In genomic region chr11:85760486-85761141, GRCm38 (mm10) we compare ENCODE assay signal across 8 mouse cellular contexts.
DNase-seq lines count a peak whose midpoint lies in the region; ATAC-seq lines count a peak whose summit lies in the region.

No protein-coding gene starts in this region.

- no peaks in the 10 kb centered on the region for H3K27me3 ChIP-seq in embryonic facial prominence, embryonic 11.5 days (ENCODE audit: control insufficient read depth, insufficient read depth, low read length)
- peaks cover 28% of the 10 kb centered on the region for H3K27me3 ChIP-seq in heart, embryonic 10.5 days (ENCODE audit: insufficient read depth, poor library complexity, severe bottlenecking)
- H3K27me3 ChIP-seq in stomach, embryonic 15.5 days (replicated peaks): no peaks in the 10 kb centered on the region

- H3K9ac ChIP-seq in embryonic facial prominence, embryonic 11.5 days (replicated peaks; ENCODE audit: low read length): no peak overlapping the region
- no peak overlapping the region for H3K9ac ChIP-seq in stomach, embryonic 15.5 days

- peaks cover 11% of the 10 kb centered on the region for H3K4me1 ChIP-seq in embryonic facial prominence, embryonic 11.5 days (ENCODE audit: control insufficient read depth, insufficient read depth, low read length)
- H3K4me1 ChIP-seq in heart, embryonic 10.5 days: peaks cover 21% of the 10 kb centered on the region
- H3K4me1 ChIP-seq in stomach, embryonic 15.5 days: peaks cover 34% of the 10 kb centered on the region

- peak; percentile 31 for DNase-seq in kidney, adult 11 months
- DNase-seq in kidney, adult 9 months: no peak
- no peak for DNase-seq in embryonic facial prominence, embryonic 11.5 days (ENCODE audit: low spot score)
- no peak for DNase-seq in heart, embryonic 10.5 days (ENCODE audit: low spot score)
- peak; percentile 19 to 30 for DNase-seq in kidney, postnatal 36 days
- peak; percentile 84 for DNase-seq in lung, postnatal 10 days

- H3K9me3 ChIP-seq in embryonic facial prominence, embryonic 11.5 days (replicated peaks; ENCODE audit: control insufficient read depth, low read length): no peaks in the 10 kb centered on the region
- H3K9me3 ChIP-seq in heart, embryonic 10.5 days: no peaks in the 10 kb centered on the region
- H3K9me3 ChIP-seq in stomach, embryonic 15.5 days: no peaks in the 10 kb centered on the region

- H3K36me3 ChIP-seq in embryonic facial prominence, embryonic 11.5 days (replicated peaks; ENCODE audit: control insufficient read depth, insufficient read depth, low read depth, low read length): no peaks in the 10 kb centered on the region
- H3K36me3 ChIP-seq in heart, embryonic 10.5 days: no peaks in the 10 kb centered on the region
- H3K36me3 ChIP-seq in stomach, embryonic 15.5 days: no peaks in the 10 kb centered on the region

- H3K4me2 ChIP-seq in embryonic facial prominence, embryonic 11.5 days (ENCODE audit: low read depth, low read length): no peak overlapping the region
- H3K4me2 ChIP-seq in stomach, embryonic 15.5 days: no peak overlapping the region

- H3K4me3 ChIP-seq in embryonic facial prominence, embryonic 11.5 days (ENCODE audit: low read depth, low read length): no peak overlapping the region
- H3K4me3 ChIP-seq in heart, embryonic 10.5 days: no peak overlapping the region
- H3K4me3 ChIP-seq in stomach, embryonic 15.5 days (replicated peaks): no peak overlapping the region

- H3K27ac ChIP-seq in embryonic facial prominence, embryonic 11.5 days (replicated peaks; ENCODE audit: low read depth, low read length): peak overlapping the region; percentile 44; the same call in 1 of the 2 replicates
- H3K27ac ChIP-seq in heart, embryonic 10.5 days: peak overlapping the region; percentile 32
- peak overlapping the region; percentile 75 for H3K27ac ChIP-seq in stomach, embryonic 15.5 days

- WGBS in embryonic facial prominence, embryonic 11.5 days: 43% methylated on average over 6 of the region's 6 CpGs
- 33% methylated on average over 6 of the region's 6 CpGs for WGBS in heart, embryonic 10.5 days
- WGBS in stomach, embryonic 15.5 days: 33% methylated on average over 6 of the region's 6 CpGs

- no peak for ATAC-seq in embryonic facial prominence, embryonic 11.5 days (replicated peaks; ENCODE audit: insufficient number of reproducible peaks, low FRiP score, low TSS enrichment, low read depth)
- peak; percentile 86 for ATAC-seq in stomach, embryonic 15.5 days (ENCODE audit: insufficient read depth, low FRiP score, low read depth)
- ATAC-seq in inflammation-experienced regulatory T-cells, adult 6 months: no peak

Comparison
In these comparisons a context has a peak if more than half of its experiments do, and no peak if none do; other contexts are left out.
1. DNase-seq: peak in kidney, adult 11 months (single experiment), kidney, postnatal 36 days (2 of 2) and lung, postnatal 10 days (single experiment); none in kidney, adult 9 months (single experiment), embryonic facial prominence, embryonic 11.5 days (single experiment) and heart, embryonic 10.5 days (single experiment).
2. Peak in every context shown above with its lines, with median percentiles within 50 percentile points of each other: H3K27ac ChIP-seq.